Mouse (Mus musculus) cerebellum, adult 2 months (tissue): Measurements from ENCODE around the gene Lrrn2.

Experiments
- CTCF ChIP-seq: fragments of 200-500 bp; IDR thresholded peaks from 2 replicates; pipeline ENCODE4 v1.5.1; 2011; ENCODE audit warnings: low read depth, mild to moderate bottlenecking, control low read depth, low read length, moderate library complexity, borderline replicate concordance; ENCODE audit not compliant: insufficient read depth
- POLR2A ChIP-seq: fragments of 200-500 bp; IDR thresholded peaks from 2 replicates; pipeline ENCODE4 v1.6.1; 2011; ENCODE audit warnings: low read length, control low read depth, borderline replicate concordance; ENCODE audit not compliant: insufficient read depth

- TF ChIP-seq CTCF (no peak), POLR2A (no peak)
Observed at GRCm38 (mm10) chr1:132932421-132932820, 52.3 kb downstream of the Lrrn2 start.
